In the genomic region with DNA sequence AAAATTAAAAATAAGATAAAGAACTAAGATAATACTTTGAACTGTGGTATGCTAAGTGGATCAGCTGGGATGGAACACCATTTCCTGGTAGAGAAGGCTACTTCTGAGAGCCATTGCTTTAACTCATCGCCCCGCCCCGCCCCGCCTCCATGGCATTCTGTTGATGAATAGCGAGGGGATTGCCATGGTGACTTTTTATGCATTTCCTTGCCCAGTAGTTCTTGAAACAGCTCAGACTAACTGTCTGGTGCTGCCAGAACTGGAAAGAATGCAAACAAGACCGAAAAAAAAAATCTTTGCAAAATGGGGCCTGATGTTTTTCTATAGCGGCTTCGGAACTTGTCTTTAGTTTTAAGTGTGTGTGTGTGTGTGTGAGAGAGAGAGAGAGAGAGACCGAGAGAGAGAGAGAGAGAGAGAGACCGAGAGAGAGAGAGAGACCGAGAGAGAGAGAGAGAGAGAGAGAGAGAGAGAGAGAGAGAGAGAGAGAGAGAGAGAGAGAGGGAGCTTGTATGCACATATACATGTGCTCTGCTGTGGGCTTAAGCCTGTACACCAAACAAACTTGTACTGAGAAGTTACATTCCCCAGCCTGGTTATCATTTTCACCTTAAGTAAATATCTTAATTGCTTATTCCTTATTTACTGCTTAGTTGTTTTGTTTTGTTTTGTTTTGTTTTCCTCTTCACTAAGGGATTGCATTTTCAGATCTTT, we compare ENCODE assay signal across 9 mouse cellular contexts. TPM values are rescaled to one million over a fixed set of nuclear protein-coding genes. Genes with fewer than 3 reads are reported as not detected.
DNase-seq lines count a peak whose midpoint lies in the region; ATAC-seq and TF ChIP-seq lines count a peak whose summit lies in the region.
"Had no signal": no experiment of that assay in that cellular context is flagged by ENCODE, and none has a peak within 500 bp of the region (broad histone marks: within the 10 kb centered on the region; RNA-seq: fewer than 3 reads in every experiment).

No protein-coding gene starts in this region.

- no peak overlapping the region for H3K27ac ChIP-seq in liver, embryonic 12.5 days
- H3K27ac ChIP-seq in intestine, postnatal 0 days (ENCODE audit: low read depth, low read length), result no peak overlapping the region
- H3K27ac ChIP-seq in midbrain, embryonic 13.5 days, result no peak overlapping the region
- H3K27ac ChIP-seq: liver, embryonic 15.5 days had no signal

- H3K4me3 ChIP-seq in liver, embryonic 12.5 days, result no peak overlapping the region
- no peak overlapping the region for H3K4me3 ChIP-seq in intestine, postnatal 0 days (ENCODE audit: low read depth, low read length)
- no peak overlapping the region for H3K4me3 ChIP-seq in midbrain, embryonic 13.5 days (replicated peaks)
- H3K4me3 ChIP-seq: liver, embryonic 15.5 days had no signal

- peak; percentile 48 for DNase-seq in liver
- DNase-seq in embryo, embryonic 9.5 days (ENCODE audit: extremely low spot score), result peak; percentile 39
- DNase-seq in T-cell, adult 2 months (ENCODE audit: low spot score), result no peak
- no peak for DNase-seq in heart, postnatal 25 days (ENCODE audit: low spot score)

- H3K9me3 ChIP-seq in liver, embryonic 12.5 days (replicated peaks), result no peaks in the 10 kb centered on the region
- no peaks in the 10 kb centered on the region for H3K9me3 ChIP-seq in intestine, postnatal 0 days (ENCODE audit: control insufficient read depth)
- H3K9me3 ChIP-seq in midbrain, embryonic 13.5 days, result 0 out of 2 replicates have a peak, but pooled peaks cover 10% of the 10 kb centered on the region
- H3K9me3 ChIP-seq: liver, embryonic 15.5 days had no signal

- H3K9ac ChIP-seq in liver, embryonic 12.5 days, result no peak overlapping the region
- no peak overlapping the region for H3K9ac ChIP-seq in intestine, postnatal 0 days (ENCODE audit: low read depth, low read length)
- H3K9ac ChIP-seq in midbrain, embryonic 13.5 days (replicated peaks), result no peak overlapping the region
- H3K9ac ChIP-seq: liver, embryonic 15.5 days had no signal

- no peaks in the 10 kb centered on the region for H3K27me3 ChIP-seq in liver, embryonic 12.5 days (replicated peaks)
- H3K27me3 ChIP-seq in intestine, postnatal 0 days (replicated peaks; ENCODE audit: control insufficient read depth, insufficient read depth, low read length), result no peaks in the 10 kb centered on the region
- H3K27me3 ChIP-seq in midbrain, embryonic 13.5 days, result no peaks in the 10 kb centered on the region
- H3K27me3 ChIP-seq: liver, embryonic 15.5 days had no signal

- peaks cover 17% of the 10 kb centered on the region for H3K4me1 ChIP-seq in liver, embryonic 12.5 days
- H3K4me1 ChIP-seq in intestine, postnatal 0 days (replicated peaks; ENCODE audit: control insufficient read depth, insufficient read depth, low read length), result no peaks in the 10 kb centered on the region
- H3K4me1 ChIP-seq in midbrain, embryonic 13.5 days (replicated peaks), result no peaks in the 10 kb centered on the region

- ATAC-seq in liver, embryonic 12.5 days, result no peak
- ATAC-seq in intestine, postnatal 0 days, result peak; percentile 58
- peak; percentile 40; the same call in 1 of the 2 replicates for ATAC-seq in midbrain, embryonic 13.5 days
- ATAC-seq in megakaryocyte progenitor cell, adult 5-6 weeks (replicated peaks; ENCODE audit: poor library complexity), result no peak

- H3K36me3 ChIP-seq in liver, embryonic 12.5 days, result peaks cover 22% of the 10 kb centered on the region
- no peaks in the 10 kb centered on the region; the same call in 1 of the 2 replicates for H3K36me3 ChIP-seq in intestine, postnatal 0 days (ENCODE audit: control insufficient read depth, insufficient read depth)
- H3K36me3 ChIP-seq in midbrain, embryonic 13.5 days, result peaks cover 11% of the 10 kb centered on the region; the same call in 1 of the 2 replicates

- intact Hi-C loops in heart, postnatal 25 days (cut with DNase I), result no loop called here

- 82% methylated on average over 8 of the region's 11 CpGs for WGBS in liver, embryonic 12.5 days (ENCODE audit: insufficient replicate concordance)
- WGBS in intestine, postnatal 0 days, result 48% methylated on average over 9 of the region's 11 CpGs
- 31% methylated on average over 9 of the region's 11 CpGs for WGBS in midbrain, embryonic 13.5 days

- no peak overlapping the region for H3K4me2 ChIP-seq in liver, embryonic 12.5 days
- H3K4me2 ChIP-seq in intestine, postnatal 0 days (replicated peaks; ENCODE audit: low read depth), result no peak overlapping the region
- H3K4me2 ChIP-seq in midbrain, embryonic 13.5 days (replicated peaks), result peak overlapping the region; percentile 9; the same call in 1 of the 2 replicates
- H3K4me2 ChIP-seq: liver, embryonic 15.5 days had no signal

- TF ChIP-seq CTCF in intestine, postnatal 0 days (IDR thresholded peaks at IDR 0.05; ENCODE audit: low read depth), result no peak

RNA-seq across cellular contexts. Expression of gene Fgd6, which starts 51.7 kb away (rescaled TPM):
- polyA plus RNA-seq in liver, embryonic 12.5 days (2016; fragmentation: Nextera tagmentation; extraction: Ambion mirVana), result 3.5 and 3.7 TPM in 2 replicates
- 2.2 and 2.5 TPM in 2 replicates for polyA plus RNA-seq in intestine, postnatal 0 days (2015; fragmentation: Nextera tagmentation; extraction: Ambion mirVana)
- 2.5 and 2.7 TPM in 2 replicates for polyA plus RNA-seq in midbrain, embryonic 13.5 days (2015; fragmentation: Nextera tagmentation; extraction: Ambion mirVana)
- 1.0 and 1.6 TPM in 2 replicates for total RNA-seq in megakaryocyte progenitor cell, adult 5-6 weeks (2015)
- total RNA-seq in megakaryocyte progenitor cell, adult 5-6 weeks (2017), result 0.58 and 1.6 TPM in 2 replicates
- total RNA-seq in heart, postnatal 25 days (2021), result 1 to 10 TPM; 5.6 to 6.3 TPM

RNA-seq across cellular contexts. Expression of gene Vezt, which starts 51.9 kb away (rescaled TPM):
- polyA plus RNA-seq in liver, embryonic 12.5 days (2016; fragmentation: Nextera tagmentation; extraction: Ambion mirVana), result 13.3 and 16.5 TPM in 2 replicates
- polyA plus RNA-seq in intestine, postnatal 0 days (2015; fragmentation: Nextera tagmentation; extraction: Ambion mirVana), result 10.2 and 10.6 TPM in 2 replicates
- polyA plus RNA-seq in midbrain, embryonic 13.5 days (2015; fragmentation: Nextera tagmentation; extraction: Ambion mirVana), result 66.4 and 69.9 TPM in 2 replicates
- 4.9 and 5.8 TPM in 2 replicates for total RNA-seq in megakaryocyte progenitor cell, adult 5-6 weeks (2015)
- total RNA-seq in megakaryocyte progenitor cell, adult 5-6 weeks (2017), result 16.4 and 16.7 TPM in 2 replicates
- total RNA-seq in heart, postnatal 25 days (2021), result 10 to 100 TPM; 38.1 to 40.4 TPM

Comparison
In these comparisons a context has a peak if more than half of its experiments do, and no peak if none do; other contexts are left out.
1. DNase-seq: peak in liver (single experiment) and embryo, embryonic 9.5 days (single experiment); none in T-cell, adult 2 months (single experiment) and heart, postnatal 25 days (single experiment).
2. ATAC-seq: peak in intestine, postnatal 0 days (single experiment) and midbrain, embryonic 13.5 days (single experiment); none in liver, embryonic 12.5 days (single experiment) and megakaryocyte progenitor cell, adult 5-6 weeks (single experiment).